8 mouse cellular contexts compared by ENCODE assay signal in genomic region chr8:92817928-92818818, GRCm38 (mm10). TPM values are rescaled to one million over a fixed set of nuclear protein-coding genes. Genes with fewer than 3 reads are reported as not detected.
DNase-seq lines count a peak whose midpoint lies in the region; ATAC-seq lines count a peak whose summit lies in the region.

No protein-coding gene starts in this region.

- ATAC-seq in megakaryocyte-erythroid progenitor cell, adult 5-6 weeks (replicated peaks; ENCODE audit: low FRiP score, low TSS enrichment, poor library complexity, severe bottlenecking): peak; percentile 96

- intact Hi-C loops in gastrocnemius, postnatal 14 days (cut with DNase I; ENCODE audit: low total_unique reads): loop anchor here (1.0 to 2.0 kb wide), 2 partner anchors 65 to 180 kb away; no protein-coding TSS in a partner anchor

- peak; percentile 86 to 93 for DNase-seq in adrenal gland, adult 18-20 months (ENCODE audit: low spot score in 2 of 2)
- DNase-seq in embryo, embryonic 10 days (ENCODE audit: low spot score): peak; percentile 94
- DNase-seq in gastrocnemius, postnatal 14 days: peak; percentile 89
- peak; percentile 36 for DNase-seq in induced T-regulatory cell, adult 2 months (ENCODE audit: low read depth)
- peak; percentile 77 to 89 for DNase-seq in left cerebral cortex, adult 8-10 months (ENCODE audit: low spot score in 2 of 2)
- peak; percentile 91 for DNase-seq in right cerebral cortex, postnatal 14 days
- peak; percentile 89 for DNase-seq in urinary bladder, postnatal 25 days (ENCODE audit: low spot score)

RNA-seq across cellular contexts. Expression of gene Mmp2, which starts 8.9 kb away (rescaled TPM):
- total RNA-seq in adrenal gland, adult 18-20 months (2021): 10 to 100 TPM; 18.1 to 46.2 TPM
- total RNA-seq in gastrocnemius, postnatal 14 days (2021): 100 to 1,000 TPM; 127 to 151 TPM
- 1 to 10 TPM; 1.8 to 4.7 (median 4.1) TPM for total RNA-seq in left cerebral cortex, adult 8-10 months (2022)
- total RNA-seq in megakaryocyte-erythroid progenitor cell, adult 5-6 weeks (2014; fragmentation: Nextera tagmentation): not detected in 2 replicates
- 3.1 TPM in 1 of 2 replicates, not detected in the other for total RNA-seq in megakaryocyte-erythroid progenitor cell, adult 5-6 weeks (2017)

RNA-seq across cellular contexts. Expression of gene Lpcat2, which starts 37.0 kb away (rescaled TPM):
- 10 to 100 TPM in 1 of 2 experiments, 1 to 10 TPM in 1; 2.0 to 16.3 TPM for total RNA-seq in adrenal gland, adult 18-20 months (2021)
- total RNA-seq in gastrocnemius, postnatal 14 days (2021): 1 to 10 TPM in 1 of 2 experiments, under 1 TPM in 1; 0.42 to 1.3 TPM
- 10 to 100 TPM in 1 of 4 experiments, 1 to 10 TPM in 3; 9.6 to 13.3 (median 9.8) TPM for total RNA-seq in left cerebral cortex, adult 8-10 months (2022)
- total RNA-seq in megakaryocyte-erythroid progenitor cell, adult 5-6 weeks (2014; fragmentation: Nextera tagmentation): 0.42 and 1.4 TPM in 2 replicates
- total RNA-seq in megakaryocyte-erythroid progenitor cell, adult 5-6 weeks (2017): 3.6 and 4.6 TPM in 2 replicates

Comparison
In these comparisons a context has a peak if more than half of its experiments do, and no peak if none do; other contexts are left out.
1. Peak in every context shown above with its lines: DNase-seq and ATAC-seq.
2. DNase-seq: peak in every context shown above with its lines; median percentile 94 in embryo, embryonic 10 days; 91 in right cerebral cortex, postnatal 14 days; 90 in adrenal gland, adult 18-20 months; 89 in gastrocnemius, postnatal 14 days; 89 in urinary bladder, postnatal 25 days; 83 in left cerebral cortex, adult 8-10 months; 36 in induced T-regulatory cell, adult 2 months.